Mouse (Mus musculus) spleen, adult 18-20 months (tissue): Measurements from ENCODE around the gene Cox16.
"Not testable (repeated sequence)": the region's sequence is repeated elsewhere in the genome, so short reads cannot be mapped to it uniquely, and the experiment has no call there.

ENCODE experiments used
- DNase-seq, 2 experiments: peaks; one replicate each; pipeline ENCODE4 v3.0.0; 2022; ENCODE audit warnings: mixed read lengths in 2 of 2

The Cox16 gene

GRCm38 (mm10) chr12:81484727-81485191, at the start of gene Cox16:
Gene Cox16, minus strand, starts transcription at chr12:81485127.
- peak; percentile 71 to 81 for DNase-seq

GRCm38 (mm10) chr12:81533029-81533419, 48.1 kb upstream of the Cox16 start:
- DNase-seq = no peak

GRCm38 (mm10) chr12:81532316-81533028, 47.5 kb upstream of the Cox16 start, which contains the start of the genes Gm20498 and Synj2bp:
Gene Gm20498, minus strand, starts transcription at chr12:81532905.
Gene Synj2bp, minus strand, starts transcription at chr12:81532911.
- peak; percentile 60 to 76 for DNase-seq

- not testable (repeated sequence) for DNase-seq
Measured at GRCm38 (mm10) chr12:81530587-81530986, 45.7 kb upstream of the Cox16 start.

GRCm38 (mm10) chr12:81496906-81497305, 12.0 kb upstream of the Cox16 start:
- DNase-seq = not testable (repeated sequence)

- DNase-seq = no peak
Measured at GRCm38 (mm10) chr12:81490491-81490890, 5.6 kb upstream of the Cox16 start.

GRCm38 (mm10) chr12:81485311-81485710, 384 bp upstream of the Cox16 start:
- DNase-seq = no peak

GRCm38 (mm10) chr12:81484212-81484611, 715 bp downstream of the Cox16 start:
- DNase-seq = no peak

GRCm38 (mm10) chr12:81483656-81484055, 1.3 kb downstream of the Cox16 start:
- no peak for DNase-seq

- DNase-seq = not testable (repeated sequence)
Measured at GRCm38 (mm10) chr12:81459051-81459450, 25.9 kb downstream of the Cox16 start.

GRCm38 (mm10) chr12:81438985-81439384, 45.9 kb downstream of the Cox16 start:
- not testable (repeated sequence) for DNase-seq

- DNase-seq = not testable (repeated sequence)
Measured at GRCm38 (mm10) chr12:81434778-81435177, 50.1 kb downstream of the Cox16 start.

GRCm38 (mm10) chr12:81421846-81422245, 63.1 kb downstream of the Cox16 start, which contains the start of gene Adam4:
Gene Adam4, minus strand, starts transcription at chr12:81421946.
- no peak for DNase-seq

GRCm38 (mm10) chr12:81413211-81413610, 71.7 kb downstream of the Cox16 start:
- no peak for DNase-seq

GRCm38 (mm10) chr12:81408966-81409365, 76.0 kb downstream of the Cox16 start:
- DNase-seq = no peak

- peak in 1 of 2 experiments; percentile 27 for DNase-seq
Measured at GRCm38 (mm10) chr12:81402187-81402586, 82.7 kb downstream of the Cox16 start.

- not testable (repeated sequence) for DNase-seq
Measured at GRCm38 (mm10) chr12:81379364-81379763, 105.6 kb downstream of the Cox16 start, which contains the start of gene Gm4787. Gene Gm4787, minus strand, starts transcription at chr12:81379464.

- DNase-seq = no peak
Measured at GRCm38 (mm10) chr12:81333841-81334240, 151.1 kb downstream of the Cox16 start.

- no peak for DNase-seq
Measured at GRCm38 (mm10) chr12:81332875-81333421, 152.0 kb downstream of the Cox16 start, which contains the start of gene Slc8a3. Gene Slc8a3, minus strand, starts transcription at chr12:81333180.

- DNase-seq = no peak
Measured at GRCm38 (mm10) chr12:81331937-81332874, 152.7 kb downstream of the Cox16 start.

GRCm38 (mm10) chr12:81331046-81331638, 153.8 kb downstream of the Cox16 start:
- DNase-seq = no peak

- DNase-seq = no peak
Measured at GRCm38 (mm10) chr12:81324991-81325390, 159.9 kb downstream of the Cox16 start.
